Mouse (Mus musculus): ENCODE results near the gene Fbxl22. TPM values are rescaled to one million over a fixed set of nuclear protein-coding genes. Genes with fewer than 3 reads are reported as not detected.

The Fbxl22 gene
- polyA plus RNA-seq, 1 experiment from 2014 or later, result 2.0 TPM

- peaks cover 14% of the 10 kb centered on the region for H3K36me3 ChIP-seq (ENCODE audit: control insufficient read depth, insufficient read depth, low read length)
Observed at GRCm38 (mm10) chr9:66504518-66504917, 9.9 kb downstream of the Fbxl22 start.

GRCm38 (mm10) chr9:66503879-66504411, 10.4 kb downstream of the Fbxl22 start:
- no peak for ATAC-seq (ENCODE audit: low FRiP score)
- 0 out of 2 replicates have a peak, but pooled peaks cover 4% of the 10 kb centered on the region for H3K4me1 ChIP-seq (replicated peaks; ENCODE audit: control insufficient read depth, insufficient read depth, low read length)
- no peak for DNase-seq (ENCODE audit: low spot score)
- peaks cover 12% of the 10 kb centered on the region for H3K36me3 ChIP-seq (ENCODE audit: control insufficient read depth, insufficient read depth, low read length)
- no peaks in the 10 kb centered on the region for H3K9me3 ChIP-seq (ENCODE audit: control insufficient read depth, low read length)
- no peak overlapping the region for H3K27ac ChIP-seq (ENCODE audit: low read depth, low read length)
- no peak overlapping the region for H3K4me2 ChIP-seq (replicated peaks; ENCODE audit: low read depth, low read length)
- no peak overlapping the region for H3K4me3 ChIP-seq (ENCODE audit: low read depth, low read length)
- no peaks in the 10 kb centered on the region for H3K27me3 ChIP-seq (ENCODE audit: control insufficient read depth, insufficient read depth, low read length)
- H3K9ac ChIP-seq (ENCODE audit: low read depth, low read length), result no peak overlapping the region
- WGBS, result 91% methylated on average over 4 of the region's 4 CpGs

More at GRCm38 (mm10) chr9:66504518-66504917, 9.9 kb downstream of the Fbxl22 start:
- Histone ChIP-seq H3K27me3 (ENCODE audit: control insufficient read depth, insufficient read depth, low read length) (no peaks in the 10 kb centered on the region), H3K9me3 (ENCODE audit: control insufficient read depth, low read length) (no peaks in the 10 kb centered on the region), H3K4me1 (replicated peaks; ENCODE audit: control insufficient read depth, insufficient read depth, low read length) (0 out of 2 replicates have a peak, but pooled peaks cover 4% of the 10 kb centered on the region), H3K4me3 (ENCODE audit: low read depth, low read length) (no peak overlapping the region), H3K27ac (ENCODE audit: low read depth, low read length) (no peak overlapping the region), H3K4me2 (replicated peaks; ENCODE audit: low read depth, low read length) (no peak overlapping the region), H3K9ac (ENCODE audit: low read depth, low read length) (no peak overlapping the region)
- DNase-seq (ENCODE audit: low spot score) (no peak), ATAC-seq (ENCODE audit: low FRiP score) (no peak)
- 85% methylated on average over 13 of the region's 13 CpGs for WGBS

- peaks cover 15% of the 10 kb centered on the region for H3K36me3 ChIP-seq (ENCODE audit: control insufficient read depth, insufficient read depth, low read length)
Observed at GRCm38 (mm10) chr9:66501248-66501647, 13.1 kb downstream of the Fbxl22 start.

GRCm38 (mm10) chr9:66493992-66494391, 20.4 kb downstream of the Fbxl22 start:
- H3K4me2 ChIP-seq (replicated peaks; ENCODE audit: low read depth, low read length), result no peak overlapping the region
- H3K9ac ChIP-seq (ENCODE audit: low read depth, low read length), result no peak overlapping the region
- no peak overlapping the region for H3K27ac ChIP-seq (ENCODE audit: low read depth, low read length)
- no peaks in the 10 kb centered on the region for H3K4me1 ChIP-seq (replicated peaks; ENCODE audit: control insufficient read depth, insufficient read depth, low read length)
- DNase-seq (ENCODE audit: low spot score), result no peak
- H3K36me3 ChIP-seq (ENCODE audit: control insufficient read depth, insufficient read depth, low read length), result peaks cover 18% of the 10 kb centered on the region; the same call in 1 of the 2 replicates
- H3K9me3 ChIP-seq (ENCODE audit: control insufficient read depth, low read length), result no peaks in the 10 kb centered on the region
- H3K27me3 ChIP-seq (ENCODE audit: control insufficient read depth, insufficient read depth, low read length), result no peaks in the 10 kb centered on the region
- no peak overlapping the region for H3K4me3 ChIP-seq (ENCODE audit: low read depth, low read length)
- ATAC-seq (ENCODE audit: low FRiP score), result no peak

More at GRCm38 (mm10) chr9:66501248-66501647, 13.1 kb downstream of the Fbxl22 start:
- Histone ChIP-seq H3K9me3 (ENCODE audit: control insufficient read depth, low read length) (no peaks in the 10 kb centered on the region), H3K4me3 (ENCODE audit: low read depth, low read length) (no peak overlapping the region), H3K9ac (ENCODE audit: low read depth, low read length) (no peak overlapping the region), H3K4me2 (replicated peaks; ENCODE audit: low read depth, low read length) (no peak overlapping the region), H3K4me1 (replicated peaks; ENCODE audit: control insufficient read depth, insufficient read depth, low read length) (0 out of 2 replicates have a peak, but pooled peaks cover 4% of the 10 kb centered on the region), H3K27me3 (ENCODE audit: control insufficient read depth, insufficient read depth, low read length) (no peaks in the 10 kb centered on the region), H3K27ac (ENCODE audit: low read depth, low read length) (no peak overlapping the region)
- 91% methylated on average over 2 of the region's 2 CpGs for WGBS
- ATAC-seq (ENCODE audit: low FRiP score) (no peak), DNase-seq (ENCODE audit: low spot score) (no peak)

- Histone ChIP-seq H3K4me3 (ENCODE audit: low read depth, low read length) (no peak overlapping the region), H3K27me3 (ENCODE audit: control insufficient read depth, insufficient read depth, low read length) (no peaks in the 10 kb centered on the region), H3K36me3 (ENCODE audit: control insufficient read depth, insufficient read depth, low read length) (peaks cover 21% of the 10 kb centered on the region; the same call in 1 of the 2 replicates), H3K9me3 (ENCODE audit: control insufficient read depth, low read length) (no peaks in the 10 kb centered on the region), H3K27ac (ENCODE audit: low read depth, low read length) (no peak overlapping the region), H3K4me1 (replicated peaks; ENCODE audit: control insufficient read depth, insufficient read depth, low read length) (no peaks in the 10 kb centered on the region), H3K4me2 (replicated peaks; ENCODE audit: low read depth, low read length) (no peak overlapping the region), H3K9ac (ENCODE audit: low read depth, low read length) (no peak overlapping the region)
- WGBS, result 88% methylated on average over 1 of the region's 1 CpGs
- no peak for DNase-seq (ENCODE audit: low spot score)
- no peak for ATAC-seq (ENCODE audit: low FRiP score)
Observed at GRCm38 (mm10) chr9:66492361-66492760, 22.0 kb downstream of the Fbxl22 start.

- Histone ChIP-seq H3K9ac (ENCODE audit: low read depth, low read length) (no peak overlapping the region), H3K27me3 (ENCODE audit: control insufficient read depth, insufficient read depth, low read length) (no peaks in the 10 kb centered on the region), H3K36me3 (ENCODE audit: control insufficient read depth, insufficient read depth, low read length) (peaks cover 18% of the 10 kb centered on the region; the same call in 1 of the 2 replicates), H3K4me3 (ENCODE audit: low read depth, low read length) (no peak overlapping the region), H3K9me3 (ENCODE audit: control insufficient read depth, low read length) (no peaks in the 10 kb centered on the region), H3K27ac (ENCODE audit: low read depth, low read length) (no peak overlapping the region), H3K4me1 (replicated peaks; ENCODE audit: control insufficient read depth, insufficient read depth, low read length) (no peaks in the 10 kb centered on the region), H3K4me2 (replicated peaks; ENCODE audit: low read depth, low read length) (no peak overlapping the region)
- no peak for ATAC-seq (ENCODE audit: low FRiP score)
- no peak for DNase-seq (ENCODE audit: low spot score)
Observed at GRCm38 (mm10) chr9:66488786-66489185, 25.6 kb downstream of the Fbxl22 start.

- Histone ChIP-seq H3K9ac (ENCODE audit: low read depth, low read length) (no peak overlapping the region), H3K4me2 (replicated peaks; ENCODE audit: low read depth, low read length) (no peak overlapping the region), H3K27ac (ENCODE audit: low read depth, low read length) (no peak overlapping the region), H3K4me3 (ENCODE audit: low read depth, low read length) (no peak overlapping the region), H3K4me1 (replicated peaks; ENCODE audit: control insufficient read depth, insufficient read depth, low read length) (no peaks in the 10 kb centered on the region), H3K27me3 (ENCODE audit: control insufficient read depth, insufficient read depth, low read length) (no peaks in the 10 kb centered on the region), H3K9me3 (ENCODE audit: control insufficient read depth, low read length) (no peaks in the 10 kb centered on the region), H3K36me3 (ENCODE audit: control insufficient read depth, insufficient read depth, low read length) (peaks cover 8% of the 10 kb centered on the region; the same call in 1 of the 2 replicates)
- WGBS, result 96% methylated on average over 3 of the region's 3 CpGs
- DNase-seq (ENCODE audit: low spot score) (no peak), ATAC-seq (ENCODE audit: low FRiP score) (no peak)
Observed at GRCm38 (mm10) chr9:66483429-66483828, 31.0 kb downstream of the Fbxl22 start.

- peaks cover 3% of the 10 kb centered on the region; the same call in 1 of the 2 replicates for H3K36me3 ChIP-seq (ENCODE audit: control insufficient read depth, insufficient read depth, low read length)
- no peak for DNase-seq (ENCODE audit: low spot score)
- H3K4me3 ChIP-seq (ENCODE audit: low read depth, low read length), result no peak overlapping the region
- no peaks in the 10 kb centered on the region for H3K27me3 ChIP-seq (ENCODE audit: control insufficient read depth, insufficient read depth, low read length)
- no peak overlapping the region for H3K4me2 ChIP-seq (replicated peaks; ENCODE audit: low read depth, low read length)
- no peak for ATAC-seq (ENCODE audit: low FRiP score)
- H3K4me1 ChIP-seq (replicated peaks; ENCODE audit: control insufficient read depth, insufficient read depth, low read length), result no peaks in the 10 kb centered on the region
- H3K27ac ChIP-seq (ENCODE audit: low read depth, low read length), result no peak overlapping the region
- no peaks in the 10 kb centered on the region for H3K9me3 ChIP-seq (ENCODE audit: control insufficient read depth, low read length)
- H3K9ac ChIP-seq (ENCODE audit: low read depth, low read length), result no peak overlapping the region
- WGBS, result 96% methylated on average over 2 of the region's 2 CpGs
Observed at GRCm38 (mm10) chr9:66477785-66478184, 36.6 kb downstream of the Fbxl22 start.

- DNase-seq (ENCODE audit: low spot score) (peak; percentile 60), ATAC-seq (ENCODE audit: low FRiP score) (no peak)
- H3K4me1 ChIP-seq (replicated peaks; ENCODE audit: control insufficient read depth, insufficient read depth, low read length), result no peaks in the 10 kb centered on the region
Observed at GRCm38 (mm10) chr9:66465087-66465486, 49.3 kb downstream of the Fbxl22 start.

More at GRCm38 (mm10) chr9:66465087-66465486, 49.3 kb downstream of the Fbxl22 start:
- Histone ChIP-seq H3K36me3 (ENCODE audit: control insufficient read depth, insufficient read depth, low read length) (no peaks in the 10 kb centered on the region), H3K9ac (ENCODE audit: low read depth, low read length) (no peak overlapping the region), H3K27ac (ENCODE audit: low read depth, low read length) (no peak overlapping the region), H3K9me3 (ENCODE audit: control insufficient read depth, low read length) (no peaks in the 10 kb centered on the region), H3K4me2 (replicated peaks; ENCODE audit: low read depth, low read length) (no peak overlapping the region), H3K4me3 (ENCODE audit: low read depth, low read length) (no peak overlapping the region), H3K27me3 (ENCODE audit: control insufficient read depth, insufficient read depth, low read length) (no peaks in the 10 kb centered on the region)
- WGBS, result 63% methylated on average over 4 of the region's 4 CpGs

All from hindbrain, embryonic 11.5 days (tissue).